Mouse (Mus musculus) stomach, embryonic 14.5 days (tissue): ENCODE data around the gene Ccdc134. TPM values are rescaled to one million over a fixed set of nuclear protein-coding genes. Genes with fewer than 3 reads are reported as not detected.

ENCODE experiments used
- ATAC-seq: fragments of 200-750 bp; cut with Nextera tagmentation; 2 replicates; pipeline ENCODE4 v1.8.0; 2017; ENCODE audit warnings: low read depth, moderate TSS enrichment; ENCODE audit not compliant: insufficient number of reproducible peaks, insufficient read depth, low FRiP score
- H3K27ac ChIP-seq: fragments of 300-500 bp; sonication (generic); 2 replicates; pipeline ENCODE4 v1.5.1; 2014; ENCODE audit warnings: mild to moderate bottlenecking, low read length, moderate library complexity, mixed read lengths
- H3K27me3 ChIP-seq: fragments of 300-500 bp; sonication (generic); 2 replicates; pipeline ENCODE4 v1.6.1; 2014; ENCODE audit warnings: low read length, control low read depth, mixed read lengths; ENCODE audit not compliant: control insufficient read depth, insufficient read depth
- H3K36me3 ChIP-seq: fragments of 300-500 bp; sonication (generic); 2 replicates; pipeline ENCODE4 v1.6.1; 2014; ENCODE audit warnings: mild to moderate bottlenecking, control low read depth, low read length, moderate library complexity, mixed read lengths; ENCODE audit not compliant: control insufficient read depth, insufficient read depth
- H3K4me1 ChIP-seq: fragments of 300-500 bp; sonication (generic); 2 replicates; pipeline ENCODE4 v1.6.1; 2014; ENCODE audit warnings: low read length, control low read depth, mixed read lengths; ENCODE audit not compliant: control insufficient read depth, insufficient read depth
- H3K4me2 ChIP-seq: fragments of 300-500 bp; sonication (generic); replicated peaks from 2 replicates; pipeline ENCODE4 v1.6.1; 2014; ENCODE audit warnings: low read depth, low read length, control low read depth
- H3K4me3 ChIP-seq: fragments of 300-500 bp; sonication (generic); 2 replicates; pipeline ENCODE4 v1.5.1; 2014; ENCODE audit warnings: low read depth, low read length, control low read depth
- H3K9ac ChIP-seq: fragments of 300-500 bp; sonication (generic); replicated peaks from 2 replicates; pipeline ENCODE4 v1.6.1; 2014; ENCODE audit warnings: low read depth, mild to moderate bottlenecking, control low read depth, low read length, moderate library complexity, mixed read lengths
- H3K9me3 ChIP-seq: fragments of 300-500 bp; sonication (generic); 2 replicates; pipeline ENCODE4 v1.6.1; 2016; ENCODE audit warnings: low read depth, low read length, control low read depth; ENCODE audit not compliant: control insufficient read depth
- WGBS: fragments of 180-500 bp; shearing (Covaris S2); extraction: QIAGEN DNeasy Blood & Tissue Kit; methylation state at CpG from one replicate; pipeline ENCODE4 v1.1.7; 2014; 5-methylcytosine and 5-hydroxymethylcytosine counted together
- polyA plus RNA-seq: library from polyadenylated mRNA; unstranded; fragments of >200 nt; fragmentation: Nextera tagmentation; extraction: Ambion mirVana; gene quantifications from 2 replicates; pipeline ENCODE4 v1.2.1, GENCODE M21; 2014

Gene Ccdc134
- polyA plus RNA-seq, 1 experiment from 2014 or later: 18.4 TPM

GRCm38 (mm10) chr15:82164061-82164399, 36.3 kb downstream of the Ccdc134 start:
- Histone ChIP-seq H3K27ac (peak overlapping the region; percentile 69), H3K36me3 (0 out of 2 replicates have a peak, but pooled peaks cover 5% of the 10 kb centered on the region), H3K27me3 (no peaks in the 10 kb centered on the region), H3K4me1 (peaks cover 43% of the 10 kb centered on the region), H3K4me2 (no peak overlapping the region), H3K9ac (no peak overlapping the region), H3K4me3 (no peak overlapping the region), H3K9me3 (no peaks in the 10 kb centered on the region)
- peak; percentile 57; the same call in 1 of the 2 replicates for ATAC-seq
- WGBS: 47% methylated on average over 4 of the region's 4 CpGs

GRCm38 (mm10) chr15:82164496-82164895, 36.8 kb downstream of the Ccdc134 start:
- Histone ChIP-seq H3K27ac (peak overlapping the region; percentile 69), H3K36me3 (0 out of 2 replicates have a peak, but pooled peaks cover 5% of the 10 kb centered on the region), H3K9me3 (no peaks in the 10 kb centered on the region), H3K4me3 (no peak overlapping the region), H3K4me2 (no peak overlapping the region), H3K9ac (no peak overlapping the region), H3K27me3 (no peaks in the 10 kb centered on the region), H3K4me1 (peaks cover 38% of the 10 kb centered on the region)
- WGBS: 59% methylated on average over 7 of the region's 7 CpGs
- peak; percentile 53; the same call in 1 of the 2 replicates for ATAC-seq

- peak; percentile 34; the same call in 1 of the 2 replicates for ATAC-seq
- H3K4me1 ChIP-seq: peaks cover 35% of the 10 kb centered on the region
- no peak overlapping the region for H3K9ac ChIP-seq
- 52% methylated on average over 8 of the region's 8 CpGs for WGBS
- no peak overlapping the region for H3K4me2 ChIP-seq
- no peak overlapping the region; the same call in 1 of the 2 replicates for H3K27ac ChIP-seq
- H3K4me3 ChIP-seq: no peak overlapping the region
- peaks cover 14% of the 10 kb centered on the region; the same call in 1 of the 2 replicates for H3K36me3 ChIP-seq
- H3K9me3 ChIP-seq: no peaks in the 10 kb centered on the region
- H3K27me3 ChIP-seq: no peaks in the 10 kb centered on the region
These were observed 37.9 kb downstream of the Ccdc134 start for GRCm38 (mm10) chr15:82165332-82166239.

GRCm38 (mm10) chr15:82166240-82167100, 38.7 kb downstream of the Ccdc134 start:
- no peak overlapping the region for H3K4me2 ChIP-seq
- H3K27me3 ChIP-seq: no peaks in the 10 kb centered on the region
- H3K9me3 ChIP-seq: no peaks in the 10 kb centered on the region
- peaks cover 27% of the 10 kb centered on the region for H3K4me1 ChIP-seq
- peak overlapping the region; percentile 71 for H3K27ac ChIP-seq
- peaks cover 23% of the 10 kb centered on the region for H3K36me3 ChIP-seq
- ATAC-seq: no peak
- peak overlapping the region; percentile 18; the same call in 1 of the 2 replicates for H3K9ac ChIP-seq
- WGBS: 42% methylated on average over 22 of the region's 22 CpGs
- no peak overlapping the region for H3K4me3 ChIP-seq

- Histone ChIP-seq H3K27ac (peak overlapping the region; percentile 71; the same call in 1 of the 2 replicates), H3K9me3 (no peaks in the 10 kb centered on the region), H3K27me3 (no peaks in the 10 kb centered on the region), H3K9ac (no peak overlapping the region), H3K36me3 (peaks cover 33% of the 10 kb centered on the region), H3K4me3 (no peak overlapping the region), H3K4me2 (no peak overlapping the region), H3K4me1 (peaks cover 25% of the 10 kb centered on the region)
- ATAC-seq: no peak
- WGBS: 55% methylated on average over 23 of the region's 23 CpGs
These were observed 39.8 kb downstream of the Ccdc134 start for GRCm38 (mm10) chr15:82167201-82168168.

GRCm38 (mm10) chr15:82169671-82170070, 41.9 kb downstream of the Ccdc134 start:
- Histone ChIP-seq H3K9ac (no peak overlapping the region), H3K27ac (no peak overlapping the region), H3K4me1 (peaks cover 17% of the 10 kb centered on the region), H3K4me3 (no peak overlapping the region), H3K27me3 (no peaks in the 10 kb centered on the region), H3K9me3 (no peaks in the 10 kb centered on the region), H3K36me3 (peaks cover 53% of the 10 kb centered on the region), H3K4me2 (no peak overlapping the region)
- 84% methylated on average over 5 of the region's 5 CpGs for WGBS
- no peak for ATAC-seq

GRCm38 (mm10) chr15:82170437-82171377, 43.0 kb downstream of the Ccdc134 start:
- Histone ChIP-seq H3K27me3 (no peaks in the 10 kb centered on the region), H3K4me2 (no peak overlapping the region), H3K9me3 (no peaks in the 10 kb centered on the region), H3K36me3 (peaks cover 63% of the 10 kb centered on the region), H3K27ac (no peak overlapping the region), H3K4me3 (no peak overlapping the region), H3K4me1 (peaks cover 17% of the 10 kb centered on the region), H3K9ac (no peak overlapping the region)
- 85% methylated on average over 36 of the region's 36 CpGs for WGBS
- ATAC-seq: no peak
